Mouse (Mus musculus) CH12.LX (cell line): ENCODE results near the gene S100b. TPM values are rescaled to one million over a fixed set of nuclear protein-coding genes. Genes with fewer than 3 reads are reported as not detected.

Experiments
- DNase-seq: peaks from one replicate; pipeline ENCODE4 v3.0.0-alpha.2; 2013; ENCODE audit errors: extremely low read depth
- H3K27ac ChIP-seq: 2 replicates; pipeline ENCODE4 v1.5.1; 2012; ENCODE audit warnings: low read depth, mild to moderate bottlenecking, control low read depth, moderate library complexity; ENCODE audit not compliant: insufficient read depth
- H3K27me3 ChIP-seq: replicated peaks from 2 replicates; pipeline ENCODE3; 2012; ENCODE audit warnings: inconsistent platforms
- H3K36me3 ChIP-seq, 2 experiments: replicated peaks in 1 of 2; 2 replicates each; pipeline versions ENCODE3 to v1.6.1; 2012; ENCODE audit warnings: inconsistent platforms in 1 of 2, low read length in 1 of 2, mild to moderate bottlenecking in 1 of 2, mixed read lengths in 1 of 2, moderate library complexity in 1 of 2; ENCODE audit not compliant: control insufficient read depth in 1 of 2, insufficient read depth in 1 of 2
- H3K4me1 ChIP-seq, 2 experiments: 2 replicates each; pipeline ENCODE4 v1.6.1; 2012; ENCODE audit warnings: inconsistent platforms in 1 of 2, moderate library complexity in 1 of 2; ENCODE audit not compliant: insufficient read depth in 2 of 2, control insufficient read depth in 1 of 2
- H3K4me2 ChIP-seq: 2 replicates; pipeline ENCODE4 v1.6.1; 2012; ENCODE audit warnings: low read depth, mild to moderate bottlenecking, control low read depth; ENCODE audit not compliant: poor library complexity, insufficient read depth, severe bottlenecking
- H3K4me3 ChIP-seq, 3 experiments: fragments of 150-350 bp in 1 of 3; sonication (generic) in 1 of 3; replicated peaks in 1 of 3; 2 replicates each; pipeline versions ENCODE3 to v1.5.1; 2011 to 2012; ENCODE audit warnings: low read depth in 2 of 3, low read length in 2 of 3, mild to moderate bottlenecking in 2 of 3, moderate library complexity in 2 of 3, control low read depth in 1 of 3, improper control_type of control experiment in 1 of 3, inconsistent platforms in 1 of 3, mixed read lengths in 1 of 3; ENCODE audit not compliant: poor library complexity in 1 of 3
- H3K79me2 ChIP-seq: replicated peaks from 2 replicates; pipeline ENCODE4 v1.6.1; 2012; ENCODE audit warnings: mild to moderate bottlenecking, moderate library complexity; ENCODE audit not compliant: control insufficient read depth, poor library complexity, insufficient read depth, severe bottlenecking; ENCODE audit errors: extremely low read depth
- H3K9ac ChIP-seq: 2 replicates; pipeline ENCODE4 v1.6.1; 2012; ENCODE audit warnings: low read depth, mild to moderate bottlenecking, control low read depth, moderate library complexity; ENCODE audit not compliant: insufficient read depth
- H3K9me3 ChIP-seq: replicated peaks from 2 replicates; pipeline ENCODE3; 2012; ENCODE audit warnings: low read length, inconsistent platforms, mixed read lengths
- BHLHE40 ChIP-seq: IDR thresholded peaks from 2 replicates; pipeline ENCODE4 v1.6.1; 2011; ENCODE audit warnings: mild to moderate bottlenecking, low read depth, low read length, improper control_type of control experiment
- CHD1 ChIP-seq: IDR thresholded peaks from 2 replicates; pipeline ENCODE4 v1.6.1; 2012; ENCODE audit warnings: low read depth, low read length, improper control_type of control experiment, inconsistent platforms
- CHD2 ChIP-seq: IDR thresholded peaks from 2 replicates; pipeline ENCODE4 v1.6.1; 2011; ENCODE audit warnings: low read length, improper control_type of control experiment
- CTCF ChIP-seq, 2 experiments: IDR thresholded peaks in 1 of 2; conservative IDR thresholded peaks in 1 of 2; 2 replicates each; pipeline ENCODE4 v1.5.1; 2011 to 2012; ENCODE audit warnings: low read depth in 2 of 2, low read length in 2 of 2, improper control_type of control experiment in 1 of 2, inconsistent platforms in 1 of 2, mild to moderate bottlenecking in 1 of 2, moderate library complexity in 1 of 2
- E2F4 ChIP-seq: IDR thresholded peaks from 2 replicates; pipeline ENCODE4 v1.6.1; 2011; ENCODE audit warnings: low read depth, low read length, improper control_type of control experiment; ENCODE audit not compliant: insufficient replicate concordance
- ELF1 ChIP-seq: IDR thresholded peaks from 2 replicates; pipeline ENCODE4 v1.6.1; 2014; ENCODE audit warnings: low read depth, mild to moderate bottlenecking, inconsistent platforms, low read length, improper control_type of control experiment
- EP300 ChIP-seq: IDR thresholded peaks from 2 replicates; pipeline ENCODE4 v1.6.1; 2011; ENCODE audit warnings: low read length, improper control_type of control experiment
- ETS1 ChIP-seq: conservative IDR thresholded peaks from 2 replicates; pipeline ENCODE4 v1.6.1; 2012; ENCODE audit warnings: low read depth, mild to moderate bottlenecking, inconsistent platforms, low read length, improper control_type of control experiment, moderate library complexity
- HCFC1 ChIP-seq: IDR thresholded peaks from 2 replicates; pipeline ENCODE4 v1.6.1; 2012; ENCODE audit warnings: low read depth, mild to moderate bottlenecking, inconsistent platforms, low read length, improper control_type of control experiment
- IRF4 ChIP-seq: IDR thresholded peaks from 2 replicates; pipeline ENCODE4 v1.6.1; 2014; ENCODE audit warnings: low read depth, mild to moderate bottlenecking, inconsistent platforms, low read length, improper control_type of control experiment
- JUN ChIP-seq: IDR thresholded peaks from 2 replicates; pipeline ENCODE4 v1.6.1; 2011; ENCODE audit warnings: low read depth, mild to moderate bottlenecking, low read length, improper control_type of control experiment, moderate library complexity; ENCODE audit not compliant: insufficient read depth
- JUND ChIP-seq: conservative IDR thresholded peaks from 2 replicates; pipeline ENCODE4 v1.6.1; 2011; ENCODE audit warnings: low read depth, low read length, improper control_type of control experiment
- KAT2A ChIP-seq: IDR thresholded peaks from 2 replicates; pipeline ENCODE4 v1.6.1; 2012; ENCODE audit warnings: low read length, improper control_type of control experiment, inconsistent platforms; ENCODE audit not compliant: insufficient replicate concordance
- MAFK ChIP-seq: IDR thresholded peaks from 2 replicates; pipeline ENCODE4 v1.6.1; 2011; ENCODE audit warnings: low read length, improper control_type of control experiment; ENCODE audit not compliant: insufficient replicate concordance
- MAX ChIP-seq: IDR thresholded peaks from 2 replicates; pipeline ENCODE4 v1.6.1; 2011; ENCODE audit warnings: low read length, improper control_type of control experiment
- MAZ ChIP-seq: IDR thresholded peaks from 2 replicates; pipeline ENCODE4 v1.6.1; 2012; ENCODE audit warnings: low read depth, mild to moderate bottlenecking, inconsistent platforms, low read length, improper control_type of control experiment, moderate library complexity
- MEF2A ChIP-seq: IDR thresholded peaks from 2 replicates; pipeline ENCODE4 v1.6.1; 2014; ENCODE audit warnings: low read depth, mild to moderate bottlenecking, inconsistent platforms, low read length, improper control_type of control experiment, borderline replicate concordance
- MYC ChIP-seq: IDR thresholded peaks from 2 replicates; pipeline ENCODE4 v1.6.1; 2011; ENCODE audit warnings: low read depth, mild to moderate bottlenecking, improper control_type of control experiment, low read length
- NELFE ChIP-seq: IDR thresholded peaks from 2 replicates; pipeline ENCODE4 v1.6.1; 2011; ENCODE audit warnings: low read depth, low read length, improper control_type of control experiment
- NRF1 ChIP-seq: IDR thresholded peaks from 2 replicates; pipeline ENCODE4 v1.6.1; 2014; ENCODE audit warnings: low read depth, mild to moderate bottlenecking, inconsistent platforms, low read length, improper control_type of control experiment, moderate library complexity
- PAX5 ChIP-seq: IDR thresholded peaks from 2 replicates; pipeline ENCODE4 v1.6.1; 2012; ENCODE audit warnings: low read length, inconsistent platforms, mixed read lengths
- POLR2A ChIP-seq: IDR thresholded peaks from 2 replicates; pipeline ENCODE4 v1.6.1; 2011; ENCODE audit warnings: low read depth, mild to moderate bottlenecking, improper control_type of control experiment, low read length
- POLR2AphosphoS2 ChIP-seq: IDR thresholded peaks from 2 replicates; pipeline ENCODE4 v1.6.1; 2011; ENCODE audit warnings: low read depth, low read length, improper control_type of control experiment
- RAD21 ChIP-seq: IDR thresholded peaks from 2 replicates; pipeline ENCODE4 v1.6.1; 2011; ENCODE audit warnings: low read depth, mild to moderate bottlenecking, low read length, improper control_type of control experiment, moderate library complexity
- RCOR1 ChIP-seq: conservative IDR thresholded peaks from 2 replicates; pipeline ENCODE4 v1.6.1; 2012; ENCODE audit warnings: low read depth, mild to moderate bottlenecking, inconsistent platforms, low read length, improper control_type of control experiment
- SIN3A ChIP-seq: IDR thresholded peaks from 2 replicates; pipeline ENCODE4 v1.6.1; 2012; ENCODE audit warnings: low read length, improper control_type of control experiment, inconsistent platforms
- SMC3 ChIP-seq: IDR thresholded peaks from 2 replicates; pipeline ENCODE4 v1.6.1; 2011; ENCODE audit warnings: low read depth, low read length, improper control_type of control experiment
- TBP ChIP-seq: conservative IDR thresholded peaks from 2 replicates; pipeline ENCODE4 v1.6.1; 2011; ENCODE audit warnings: low read depth, low read length, improper control_type of control experiment
- UBTF ChIP-seq: IDR thresholded peaks from 2 replicates; pipeline ENCODE4 v1.6.1; 2012; ENCODE audit warnings: low read depth, mild to moderate bottlenecking, inconsistent platforms, low read length, improper control_type of control experiment, moderate library complexity
- USF2 ChIP-seq: conservative IDR thresholded peaks from 2 replicates; pipeline ENCODE4 v1.6.1; 2011; ENCODE audit warnings: low read depth, low read length, improper control_type of control experiment
- ZC3H11A ChIP-seq: IDR thresholded peaks from 2 replicates; pipeline ENCODE4 v1.6.1; 2012; ENCODE audit warnings: low read depth, mild to moderate bottlenecking, inconsistent platforms, low read length, improper control_type of control experiment
- ZKSCAN1 ChIP-seq: IDR thresholded peaks from 2 replicates; pipeline ENCODE4 v1.6.1; 2012; ENCODE audit warnings: low read depth, inconsistent platforms, low read length, improper control_type of control experiment, borderline replicate concordance
- ZNF384 ChIP-seq: IDR thresholded peaks from 2 replicates; pipeline ENCODE4 v1.6.1; 2012; ENCODE audit warnings: low read depth, low read length, improper control_type of control experiment, inconsistent platforms
- dilution Hi-C: fragments of 300-500 bp; cut with MboI; formaldehyde crosslinking; loops from 2 replicates; pipeline ENCODE4 v1.14.3; 2020; ENCODE audit warnings: low sequenced_read_pairs; ENCODE audit not compliant: extremely low pct_unique_long_range_greater_than_20kb, extremely low pct_ligation_motif_present
- in situ Hi-C: fragments of 300-500 bp; cut with MboI; formaldehyde crosslinking; loops from 3 replicates; pipeline ENCODE4 v1.14.3; 2019; ENCODE audit warnings: low sequenced_read_pairs, low pct_ligation_motif_present, low pct_unique_long_range_greater_than_20kb, mixed read lengths
- polyA plus RNA-seq: library from polyadenylated mRNA; unstranded; fragments of >175 nt; gene quantifications from 2 replicates; pipeline ENCODE4 v1.2.1, GENCODE M21; 2012; ENCODE audit warnings: low read depth; ENCODE audit not compliant: insufficient read length
- total RNA-seq, 2 experiments: library from RNA; depleted of rRNA; stranded (reverse); fragments of 300-350 nt in 1 of 2; fragments of >200 nt in 1 of 2; gene quantifications; 2 replicates each; pipeline ENCODE4 v1.2.3; 2012 to 2014

S100b gene
- total and polyA plus RNA-seq, 3 experiments = not detected

DNA sequence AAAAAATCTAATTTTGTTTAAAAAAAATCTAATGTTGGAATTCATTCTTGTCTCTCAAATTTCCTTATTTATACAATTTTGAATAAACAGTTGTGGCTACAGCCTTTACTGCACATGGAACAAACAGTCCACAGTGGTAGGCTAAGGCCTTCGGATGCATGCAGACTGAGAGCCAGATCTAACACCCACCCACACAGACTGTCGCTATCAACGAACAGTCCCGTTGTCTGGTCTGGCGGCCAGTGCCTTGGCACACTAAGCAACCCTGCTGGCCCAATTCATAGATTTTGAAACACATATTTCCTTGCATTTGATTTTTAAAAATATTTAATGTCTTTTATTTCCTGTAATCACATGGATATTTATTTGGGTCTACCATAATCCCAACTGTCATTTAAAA is 46.5 kb downstream of the S100b start:
- no peaks in the 10 kb centered on the region for H3K79me2 ChIP-seq
- in situ Hi-C loops = no loop called here
- no peak for TF ChIP-seq TBP
- TF ChIP-seq NELFE = no peak
- no peak for TF ChIP-seq RCOR1
- TF ChIP-seq UBTF = no peak
- TF ChIP-seq NRF1 = no peak
- no peak for TF ChIP-seq PAX5
- TF ChIP-seq SIN3A = no peak
- no peak for TF ChIP-seq RAD21
- no peak for TF ChIP-seq HCFC1
- TF ChIP-seq IRF4 = no peak
- no peak for TF ChIP-seq ELF1
- H3K4me2 ChIP-seq = no peak overlapping the region
- no peak overlapping the region for H3K4me3 ChIP-seq
- dilution Hi-C loops = no loop called here
- no peak overlapping the region for H3K9ac ChIP-seq
- H3K27me3 ChIP-seq = no peaks in the 10 kb centered on the region
- DNase-seq = no peak
- peaks cover 0 to 25% of the 10 kb centered on the region in 2 experiments; a peak in 2 of 4 replicates for H3K4me1 ChIP-seq
- H3K36me3 ChIP-seq = peaks cover 0 to 22% of the 10 kb centered on the region in 2 experiments
- H3K9me3 ChIP-seq = no peaks in the 10 kb centered on the region
- no peak overlapping the region for H3K27ac ChIP-seq

DNA sequence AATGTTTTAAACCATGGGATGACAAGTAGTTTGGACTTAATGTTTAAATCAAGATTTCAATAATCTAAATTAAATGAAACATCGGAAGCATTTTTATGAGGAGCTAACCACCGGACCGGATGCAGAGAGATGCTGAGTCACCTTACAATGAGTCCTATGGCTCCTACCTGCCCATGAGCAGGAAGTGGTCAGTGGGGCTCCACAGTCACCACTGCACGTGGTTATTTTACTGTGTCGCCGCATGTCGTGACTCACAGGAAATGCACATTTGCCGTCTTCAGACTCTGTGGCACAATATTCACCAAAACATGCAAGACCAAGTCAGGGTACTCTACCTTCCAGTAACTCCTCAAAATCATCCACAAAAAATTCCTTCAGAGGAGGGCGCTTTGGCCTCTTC is 53.1 kb downstream of the S100b start:
- Histone ChIP-seq H3K4me3 (no peak overlapping the region), H3K36me3 (peaks cover 0 to 6% of the 10 kb centered on the region in 2 experiments), H3K27ac (no peak overlapping the region), H3K9ac (no peak overlapping the region), H3K79me2 (no peaks in the 10 kb centered on the region), H3K27me3 (no peaks in the 10 kb centered on the region), H3K4me2 (no peak overlapping the region), H3K9me3 (no peaks in the 10 kb centered on the region), H3K4me1 (peaks cover 9 to 23% of the 10 kb centered on the region in 2 experiments)
- dilution Hi-C loops (no loop called here), in situ Hi-C loops (no loop called here)
- DNase-seq = peak; percentile 57
- no peak for TF ChIP-seq POLR2AphosphoS2
- TF ChIP-seq NRF1 = no peak
- TF ChIP-seq POLR2A = no peak
- no peak for TF ChIP-seq ZC3H11A
- no peak for TF ChIP-seq MYC
- no peak for TF ChIP-seq MAZ
- TF ChIP-seq MAX = peak; percentile 65; the same call in 1 of the 2 replicates
- TF ChIP-seq BHLHE40 = peak; percentile 84
- TF ChIP-seq ZNF384 = no peak
- TF ChIP-seq ELF1 = no peak
- peak; percentile 55; the same call in 1 of the 2 replicates for TF ChIP-seq MAFK
- TF ChIP-seq CHD1 = no peak
- no peak for TF ChIP-seq EP300
- no peak for TF ChIP-seq NELFE
- TF ChIP-seq JUND = no peak
- TF ChIP-seq IRF4 = no peak
- TF ChIP-seq KAT2A = no peak
- TF ChIP-seq RCOR1 = no peak
- TF ChIP-seq CHD2 = no peak
- TF ChIP-seq RAD21 = no peak
- 0 out of 2 replicates have a peak, but pooled peaks have one; percentile 34 for TF ChIP-seq SIN3A
- no peak for TF ChIP-seq JUN
- TF ChIP-seq MEF2A = no peak
- TF ChIP-seq CTCF (conservative IDR thresholded peaks at IDR 0.05 in 1 of 2, IDR thresholded peaks at IDR 0.05 in 1 of 2; ENCODE audit: low read depth in 2 of 2, low read length in 2 of 2) = no peak
- no peak for TF ChIP-seq USF2
- no peak for TF ChIP-seq PAX5
- TF ChIP-seq E2F4 = no peak
- no peak for TF ChIP-seq SMC3
- peak; percentile 52 for TF ChIP-seq ETS1
- no peak for TF ChIP-seq ZKSCAN1
- no peak for TF ChIP-seq TBP
- no peak for TF ChIP-seq UBTF
